Mouse (Mus musculus): ENCODE data around the gene Map3k3.

- TF ChIP-seq CTCF (conservative IDR thresholded peaks at IDR 0.05; ENCODE audit: insufficient read depth, insufficient read length, low read depth, low read length): no peak
- no peak for TF ChIP-seq POLR2A (IDR thresholded peaks at IDR 0.05; ENCODE audit: low read depth, low read length)
Observed at GRCm38 (mm10) chr11:106194891-106195290, 110.5 kb downstream of the Map3k3 start.

Measured in kidney, adult 2 months (tissue).